Mouse (Mus musculus) brain, adult 2 months (tissue): Measurements from ENCODE around the gene Smug1.
A peak's percentile ranks its signal among the peaks of the same experiment; 100 is the strongest.

Experiments
- DNase-seq: peaks from one replicate; pipeline ENCODE4 v3.0.0; 2011; ENCODE audit warnings: low read depth, low spot score

The Smug1 gene

DNA sequence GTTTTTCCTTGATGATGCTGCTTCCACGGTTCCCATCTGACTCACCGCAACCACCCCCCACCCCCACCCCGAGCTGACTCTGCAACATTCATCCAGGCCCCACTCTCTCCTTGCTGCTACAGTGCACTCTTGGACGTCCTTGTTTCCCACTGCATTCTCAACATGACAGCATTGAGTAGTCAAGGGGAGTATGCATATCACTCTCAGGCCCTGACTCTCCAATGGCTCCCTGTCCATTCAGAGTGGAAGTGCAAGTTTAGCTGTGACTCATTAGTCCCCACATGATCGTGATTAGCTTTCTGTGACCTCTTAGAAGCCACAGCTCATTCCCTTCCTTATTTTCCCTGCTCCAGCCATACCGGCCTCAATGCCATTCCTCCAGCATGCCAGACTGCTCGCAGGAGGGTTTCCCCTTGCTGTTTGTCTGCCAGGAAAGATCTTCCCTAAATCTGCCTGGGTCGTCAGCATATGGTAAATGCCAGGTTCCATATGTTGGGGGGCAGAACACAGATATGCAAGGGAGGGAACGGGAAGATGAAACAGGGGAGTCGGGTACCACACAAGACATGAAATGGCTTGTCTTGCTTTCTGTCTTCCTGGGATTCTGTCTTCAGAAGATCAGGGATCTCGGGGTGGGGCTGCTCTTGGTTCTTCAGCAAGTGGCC lies 21.1 kb downstream of the Smug1 start:
- peak; percentile 51 for DNase-seq

DNA sequence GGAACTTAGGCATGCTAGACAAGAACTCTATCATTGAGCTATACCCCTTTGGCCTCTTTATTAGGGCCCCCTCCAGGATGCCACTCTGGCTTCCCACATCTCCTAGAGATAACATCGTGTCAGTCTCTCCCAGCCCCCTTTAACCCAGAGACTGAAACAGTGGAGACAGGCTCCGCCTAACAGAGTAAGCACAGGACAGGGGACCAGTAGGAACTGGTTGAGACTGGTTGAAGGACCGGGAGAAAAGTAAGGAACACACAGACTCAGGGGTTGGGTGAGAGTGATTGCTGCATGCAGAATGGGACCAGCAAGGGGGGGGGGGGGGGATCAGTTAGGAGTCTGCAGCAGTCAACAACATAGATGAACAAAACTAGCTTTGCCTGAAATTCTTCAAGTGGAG lies 22.7 kb downstream of the Smug1 start:
- DNase-seq = no peak

DNA sequence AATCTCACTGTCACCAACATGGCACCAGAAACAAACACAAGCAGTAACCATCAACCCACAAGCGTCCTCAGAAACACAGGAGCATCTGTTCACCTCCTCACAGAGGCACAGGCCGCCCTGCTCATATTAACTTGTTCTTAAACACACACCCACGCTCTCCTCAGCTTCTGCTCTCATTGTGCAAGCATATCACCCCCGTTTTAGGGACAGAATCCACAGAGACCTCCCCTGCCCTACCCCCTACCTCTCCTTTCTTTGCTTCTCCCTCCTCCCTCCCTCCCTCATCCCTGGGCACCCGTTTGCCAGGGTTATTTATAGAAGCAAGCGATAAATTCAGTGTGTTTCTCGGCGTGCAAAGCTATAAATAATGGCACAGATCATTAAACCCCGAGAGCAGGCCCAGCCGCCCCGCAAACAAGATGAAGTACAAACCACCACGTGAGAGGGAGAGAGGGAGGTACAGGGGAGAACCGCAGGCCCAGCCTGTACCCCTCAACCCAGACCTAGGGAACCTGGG lies 31.4 kb downstream of the Smug1 start:
- DNase-seq = peak; percentile 91

DNA sequence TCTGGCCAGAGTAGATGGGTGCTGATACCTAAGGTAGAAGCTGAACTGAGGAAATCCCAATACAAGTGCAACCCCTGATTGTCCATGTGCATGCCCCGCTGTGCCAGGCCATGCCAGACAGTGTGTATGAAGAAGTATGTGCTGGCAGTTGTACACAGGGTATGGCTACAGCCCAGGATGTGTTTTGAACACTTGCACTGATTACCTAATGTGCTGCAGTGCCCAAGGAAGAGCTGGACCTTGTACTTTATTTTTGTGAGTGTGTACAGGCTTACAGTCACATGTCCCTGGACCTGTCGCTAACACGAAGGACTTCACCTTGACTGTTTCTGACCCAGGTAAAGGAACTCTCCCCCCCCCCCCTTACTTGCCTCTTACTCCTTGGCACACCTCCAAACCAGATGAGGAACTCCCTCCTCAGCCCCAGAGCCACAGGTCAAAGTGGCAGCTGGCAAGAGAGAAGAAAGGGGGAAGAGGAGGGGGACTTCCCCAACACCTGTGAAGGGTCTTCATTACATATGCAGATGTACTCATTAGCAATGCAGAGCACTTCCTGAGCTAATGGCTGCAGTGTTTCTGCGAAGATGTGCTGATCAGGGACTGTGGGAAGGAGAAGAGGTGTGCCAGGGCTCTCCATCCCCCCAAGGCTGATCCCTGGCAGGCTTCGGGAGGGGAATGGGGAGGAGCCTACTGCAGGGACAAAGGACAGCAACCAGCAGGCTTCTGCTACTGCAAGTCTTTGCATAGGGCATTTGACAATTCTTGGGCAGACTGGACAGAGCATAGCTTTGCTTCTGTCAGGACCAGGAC lies 32.4 kb downstream of the Smug1 start:
- peak; percentile 25 for DNase-seq

DNA sequence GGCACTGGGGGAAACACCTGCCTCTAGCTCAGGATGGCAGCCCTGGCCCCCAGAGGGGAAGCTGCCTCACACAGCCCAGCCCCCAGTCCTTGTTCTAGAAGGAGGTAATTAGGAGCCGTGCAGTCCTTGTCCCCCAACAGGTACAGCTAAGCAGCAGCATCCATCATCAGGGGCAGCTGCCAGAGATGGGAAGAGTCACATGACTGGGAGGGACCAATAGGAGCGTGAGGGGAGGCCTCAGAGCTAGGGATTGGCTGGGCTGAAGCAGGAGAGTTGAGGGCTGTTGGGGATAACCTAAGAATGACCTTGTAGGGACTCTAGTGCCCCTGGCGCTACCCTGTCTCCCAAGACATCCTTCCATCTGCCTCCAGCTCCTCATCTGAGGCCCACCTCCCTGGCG lies 33.1 kb downstream of the Smug1 start:
- DNase-seq = peak; percentile 27

DNA sequence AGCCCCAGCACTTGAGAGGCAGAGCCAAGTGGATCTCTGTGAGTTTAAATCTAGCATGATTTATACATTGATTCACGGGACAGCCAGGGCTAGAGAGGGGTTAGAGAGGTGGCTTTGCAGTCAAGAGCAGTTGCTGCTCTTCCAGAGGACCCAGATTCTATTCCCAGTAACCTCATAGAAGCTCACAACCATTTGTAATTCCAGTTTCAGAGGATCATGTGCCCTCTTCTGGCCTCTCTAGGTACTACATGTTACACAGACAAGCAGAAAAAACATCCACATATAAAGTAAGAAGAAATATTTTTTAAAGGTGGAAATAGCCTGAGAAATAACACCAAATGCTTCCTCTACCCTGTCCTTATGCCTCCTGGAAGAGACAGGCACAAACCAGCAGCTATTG lies 36.2 kb downstream of the Smug1 start:
- DNase-seq = peak; percentile 20

DNA sequence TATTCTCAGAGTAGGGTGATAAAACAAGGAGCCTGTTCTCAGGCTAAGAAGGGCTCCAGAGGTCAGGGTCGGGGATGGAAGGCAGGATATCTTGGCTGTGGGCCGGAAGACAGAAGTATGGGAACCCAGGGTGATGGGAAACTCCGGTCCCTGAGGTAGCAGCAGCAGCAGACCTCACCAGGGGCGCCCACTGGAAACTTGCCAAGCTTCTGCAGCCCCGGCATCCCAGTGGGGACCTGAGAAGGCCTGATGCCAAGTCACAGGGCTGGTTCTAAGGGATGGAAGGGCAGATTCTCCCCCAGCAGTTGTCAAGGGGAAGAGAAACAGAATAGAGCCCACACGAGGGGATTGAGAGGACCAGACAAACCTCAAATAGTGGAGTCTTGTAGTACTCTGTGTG lies 37.6 kb downstream of the Smug1 start:
- no peak for DNase-seq

DNA sequence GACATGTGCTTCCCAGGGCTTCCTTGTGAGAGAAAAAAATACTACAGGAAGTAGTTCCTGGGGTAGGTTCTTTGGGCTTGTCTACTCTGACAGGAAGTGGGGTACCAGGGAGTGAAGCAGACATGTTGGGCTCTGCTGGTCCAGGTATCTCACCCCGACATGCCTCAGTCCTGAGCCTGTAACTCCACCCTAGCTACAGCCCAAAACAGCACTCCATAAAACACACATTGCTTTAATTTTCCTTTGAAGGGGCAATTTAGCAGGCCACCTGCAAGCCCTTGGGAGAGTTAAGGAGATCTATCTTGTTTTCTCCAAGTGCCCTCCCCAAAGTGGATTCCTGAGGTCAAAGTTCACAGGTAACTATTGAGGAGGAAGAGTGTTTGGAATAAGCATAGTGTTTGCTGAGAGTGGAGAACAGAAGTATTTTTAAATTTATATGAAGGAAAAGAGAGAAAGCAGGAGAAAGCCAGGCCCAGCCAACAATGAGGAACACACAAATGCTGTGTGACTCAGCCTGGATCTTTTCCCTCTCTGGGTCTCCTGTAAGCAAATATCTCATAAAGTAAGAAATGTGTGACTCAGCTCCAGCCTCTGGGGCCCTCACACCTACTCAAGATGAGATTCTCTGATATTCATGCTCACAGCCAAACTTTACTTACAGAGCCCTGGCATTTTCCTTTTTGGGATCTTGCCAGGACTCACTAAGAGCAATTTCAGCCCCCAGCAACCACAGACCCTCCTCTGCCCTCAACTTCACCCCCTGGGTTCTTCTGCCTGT lies 38.6 kb downstream of the Smug1 start:
- DNase-seq = peak; percentile 71

DNA sequence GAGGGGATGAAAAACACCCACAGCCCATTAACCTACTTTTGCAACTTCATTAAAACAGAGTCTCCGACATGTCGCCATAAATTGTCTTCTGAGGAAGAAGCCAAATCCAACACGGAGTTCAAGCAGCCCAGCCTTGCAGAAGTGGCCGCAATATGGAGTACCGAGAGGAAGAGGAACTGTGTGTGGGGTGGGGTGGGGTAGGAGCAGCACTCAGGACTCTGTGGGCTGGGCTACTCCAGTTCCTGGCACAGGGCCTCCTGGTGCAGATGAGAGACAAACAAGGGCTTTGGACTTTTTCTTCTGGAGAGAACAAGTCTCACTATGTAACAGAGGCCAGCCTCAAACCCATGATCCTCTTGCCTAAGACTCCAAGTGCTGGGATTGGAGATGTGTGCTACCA lies 40.9 kb downstream of the Smug1 start:
- DNase-seq = no peak

DNA sequence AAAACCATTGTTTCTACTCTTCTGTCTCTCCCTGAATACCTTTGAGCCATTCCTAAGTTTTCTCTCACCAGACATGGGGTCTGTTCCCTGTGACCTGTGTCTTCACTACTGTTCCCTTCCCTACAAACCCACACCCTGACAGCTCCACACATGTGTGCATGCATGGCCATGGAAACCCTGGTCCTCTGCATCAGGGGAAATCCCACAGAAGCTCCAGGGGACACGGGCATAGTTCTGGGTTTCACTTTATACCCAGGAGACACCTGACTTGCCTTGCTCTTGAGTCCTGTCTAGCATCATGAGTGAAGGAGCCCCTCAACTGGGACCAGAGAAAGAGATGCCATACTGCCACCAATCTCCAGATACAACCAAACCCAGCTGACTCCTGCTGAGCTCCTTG lies 42.6 kb downstream of the Smug1 start:
- DNase-seq = no peak

DNA sequence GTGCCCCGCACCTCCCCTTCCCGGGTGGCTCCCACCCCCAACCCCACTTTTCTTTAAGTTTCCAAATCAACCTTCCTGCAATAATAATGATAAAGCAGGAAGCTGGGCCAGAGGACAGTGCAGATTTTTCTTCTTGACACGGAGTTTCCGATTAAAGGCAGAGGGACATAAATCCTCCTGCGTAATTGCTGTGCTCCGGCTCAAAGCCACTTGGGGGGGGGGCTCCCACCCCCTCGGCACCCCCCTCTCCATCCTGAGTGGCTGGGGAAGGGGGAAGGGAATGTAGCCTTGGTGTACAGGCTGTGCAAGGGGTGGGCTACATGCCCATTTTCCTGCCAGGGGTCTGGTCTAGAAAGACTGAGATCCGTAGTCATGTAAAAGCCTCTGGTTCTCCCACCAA lies 43.5 kb downstream of the Smug1 start:
- no peak for DNase-seq

DNA sequence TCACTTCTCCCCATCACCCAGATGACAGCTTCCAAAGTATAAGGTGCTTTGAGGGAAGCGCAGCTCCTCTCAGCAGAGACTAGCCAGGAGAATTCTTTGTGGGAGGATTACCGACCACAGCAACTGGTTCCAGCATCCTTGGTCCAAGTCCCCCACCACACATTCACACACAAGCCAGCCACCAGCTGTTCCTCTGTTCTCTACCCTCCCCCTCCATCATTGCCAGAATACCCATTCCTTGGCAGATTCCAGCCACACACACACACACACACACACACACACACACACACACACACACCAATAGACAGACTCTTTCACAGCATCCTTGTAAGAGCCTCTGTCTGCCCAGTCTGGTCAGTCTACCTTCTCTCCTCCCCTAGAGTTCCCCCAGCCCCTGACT lies 44.5 kb downstream of the Smug1 start:
- DNase-seq = peak; percentile 38

DNA sequence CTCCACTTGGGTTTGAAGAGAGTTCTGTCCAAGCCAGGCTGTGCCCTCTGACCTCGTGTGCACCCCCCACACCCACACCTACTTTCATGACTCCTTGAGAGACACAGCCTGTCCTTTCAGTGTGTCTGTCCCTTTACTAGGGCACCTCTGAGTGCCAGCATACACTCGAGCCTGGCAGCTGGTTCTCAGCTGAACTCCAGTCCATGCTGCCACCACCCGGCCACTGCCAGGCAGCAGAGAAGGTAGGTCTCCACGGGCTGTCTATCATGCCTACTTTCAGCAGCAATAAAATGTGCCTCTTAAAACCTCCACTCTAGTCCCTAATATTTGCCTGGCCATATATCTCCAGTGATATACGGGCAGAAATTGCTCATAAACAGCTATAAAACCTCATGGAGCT lies 45.5 kb downstream of the Smug1 start:
- peak; percentile 38 for DNase-seq

DNA sequence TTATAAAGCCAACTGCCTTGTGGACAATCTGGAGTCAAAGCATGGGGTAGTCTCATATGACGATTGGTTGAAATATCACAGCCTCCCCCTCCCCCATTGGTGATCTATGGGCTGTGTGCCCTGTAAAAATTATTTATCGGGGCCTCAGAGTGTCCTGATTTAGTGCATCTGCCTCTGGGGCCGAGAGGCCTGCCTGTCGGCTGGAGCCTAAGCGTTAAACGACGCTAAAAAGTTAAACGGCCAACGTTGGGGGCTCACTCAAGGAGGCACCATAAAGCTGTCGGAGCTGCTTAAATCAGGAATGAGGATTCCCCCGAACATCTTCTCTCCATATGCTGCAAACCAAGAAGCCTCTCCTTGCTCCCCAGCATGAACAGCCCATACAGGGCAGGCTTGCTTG lies 46.3 kb downstream of the Smug1 start:
- no peak for DNase-seq

DNA sequence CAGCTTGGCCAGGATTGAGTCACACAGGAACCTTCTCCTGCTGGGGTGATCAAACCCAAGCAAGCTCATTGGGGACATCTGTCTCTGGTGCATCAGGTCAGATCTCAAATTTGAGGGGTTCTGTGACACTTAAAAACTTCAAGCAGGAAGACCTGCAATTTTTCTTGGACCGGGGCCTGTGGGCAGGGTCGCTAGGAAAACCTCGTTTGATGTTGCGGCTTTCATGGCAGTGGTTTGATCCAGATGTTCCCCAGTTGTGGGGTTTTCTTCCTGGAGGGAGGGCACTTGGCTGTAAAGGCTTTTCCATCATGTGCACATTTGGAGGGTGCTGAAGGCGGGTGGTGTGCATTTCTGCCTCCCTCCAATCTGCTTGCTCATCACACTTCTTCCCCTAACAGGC lies 51.2 kb downstream of the Smug1 start:
- DNase-seq = no peak

DNA sequence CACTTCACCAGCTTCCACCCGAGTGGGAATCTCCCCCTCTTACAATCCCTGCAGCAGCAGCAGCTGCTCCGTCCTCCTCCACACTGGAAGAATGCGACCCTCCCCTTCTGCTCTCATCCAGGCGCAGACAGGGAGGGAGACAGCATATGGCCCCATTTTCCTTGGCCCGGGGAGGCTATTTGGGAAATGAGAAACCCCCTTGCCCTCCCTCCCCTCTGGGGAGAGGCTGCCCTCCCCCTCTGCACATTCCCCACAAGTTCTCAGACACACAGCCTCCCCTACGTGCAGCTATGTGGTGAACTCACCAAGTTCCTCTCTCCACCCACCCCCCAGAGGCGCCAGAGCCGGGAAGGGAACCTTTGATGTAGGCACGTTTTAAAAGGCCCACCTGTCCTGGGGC lies 51.6 kb downstream of the Smug1 start:
- DNase-seq = no peak

DNA sequence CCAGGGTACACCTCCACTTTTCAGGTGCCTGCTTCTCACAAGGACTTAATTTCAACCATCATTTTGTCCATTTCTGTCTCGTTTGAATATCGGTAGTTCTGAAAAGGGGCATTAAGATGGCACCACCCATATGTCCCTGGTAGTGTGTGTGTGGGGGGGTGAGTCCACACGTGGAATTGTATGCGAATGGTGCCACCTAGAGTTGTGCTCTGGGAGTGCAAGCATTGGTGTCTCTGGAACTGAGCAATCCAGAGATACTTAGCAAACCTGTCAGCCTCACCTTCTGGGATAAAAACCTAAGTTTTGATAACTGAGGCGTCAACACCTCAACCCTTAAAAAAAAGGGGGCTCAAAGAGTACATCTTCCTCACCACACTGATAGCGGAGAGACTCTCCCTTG lies 53.8 kb downstream of the Smug1 start:
- DNase-seq = no peak

DNA sequence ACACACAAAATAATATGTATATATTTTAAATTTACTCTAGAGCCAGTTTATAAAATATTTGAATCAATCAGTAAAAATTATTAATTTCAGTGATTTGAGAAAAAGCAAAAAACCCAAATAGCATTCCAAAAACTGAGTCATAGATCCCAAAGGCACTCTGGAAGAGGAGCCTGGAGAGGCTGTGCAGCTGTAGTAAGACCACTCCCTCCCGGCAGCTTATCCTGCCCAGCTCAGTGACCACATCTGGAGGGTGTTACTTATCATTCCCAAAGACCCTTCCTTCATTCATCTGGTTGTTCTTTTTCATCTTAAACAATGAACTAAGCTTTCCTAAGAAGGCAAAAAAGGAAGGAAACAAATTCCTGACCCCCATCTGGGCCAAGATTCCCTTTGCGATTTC lies 54.6 kb downstream of the Smug1 start:
- no peak for DNase-seq

DNA sequence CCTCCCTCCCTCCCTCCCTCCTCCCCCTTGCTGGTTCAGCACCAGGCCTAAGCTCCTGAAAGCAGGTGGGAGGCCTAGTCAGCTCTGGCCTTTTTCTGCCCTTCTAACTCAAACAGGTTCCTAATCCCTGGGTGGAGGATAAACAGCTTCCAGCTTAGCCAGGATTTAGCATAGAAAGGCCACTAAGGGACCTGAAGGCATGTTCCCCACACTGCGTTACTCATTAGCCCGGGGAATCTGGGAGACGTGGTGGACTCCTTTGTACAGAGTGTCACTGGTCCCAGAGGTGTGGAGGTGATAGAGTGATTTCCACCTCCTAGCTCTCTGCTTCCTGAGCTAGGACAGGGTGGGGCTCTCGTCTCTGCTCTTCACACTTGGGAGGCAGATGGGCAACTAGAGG lies 57.0 kb downstream of the Smug1 start:
- DNase-seq = no peak

DNA sequence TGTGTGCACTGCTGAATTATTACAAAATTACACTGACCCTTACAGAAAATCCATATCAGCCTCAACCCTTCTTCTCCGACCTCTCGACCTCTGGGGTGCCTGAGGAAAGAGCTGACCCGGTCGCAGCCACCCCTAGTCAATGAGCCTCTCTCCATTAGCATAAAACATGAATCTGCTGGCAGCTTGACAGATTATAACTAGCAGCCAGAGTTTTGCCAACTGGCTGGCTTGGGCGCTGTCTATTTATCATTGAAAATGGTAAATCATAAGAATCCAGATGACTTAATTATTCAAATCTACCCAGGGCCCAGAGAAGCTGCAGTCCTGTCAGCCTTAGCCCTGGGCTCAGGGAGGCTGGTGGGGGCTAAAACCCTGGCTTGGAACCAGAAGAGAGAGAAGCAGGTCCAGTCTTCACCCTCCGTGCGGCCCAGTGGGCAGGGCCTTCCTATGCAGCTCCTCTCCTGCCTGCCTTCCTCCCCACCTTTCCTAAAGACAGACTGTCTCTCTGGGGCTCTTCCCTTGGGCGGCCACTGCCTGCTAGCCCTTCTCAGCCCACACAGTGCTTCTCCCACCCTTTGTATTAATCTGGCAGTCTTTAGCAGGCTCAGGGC lies 58.7 kb downstream of the Smug1 start:
- DNase-seq = no peak

DNA sequence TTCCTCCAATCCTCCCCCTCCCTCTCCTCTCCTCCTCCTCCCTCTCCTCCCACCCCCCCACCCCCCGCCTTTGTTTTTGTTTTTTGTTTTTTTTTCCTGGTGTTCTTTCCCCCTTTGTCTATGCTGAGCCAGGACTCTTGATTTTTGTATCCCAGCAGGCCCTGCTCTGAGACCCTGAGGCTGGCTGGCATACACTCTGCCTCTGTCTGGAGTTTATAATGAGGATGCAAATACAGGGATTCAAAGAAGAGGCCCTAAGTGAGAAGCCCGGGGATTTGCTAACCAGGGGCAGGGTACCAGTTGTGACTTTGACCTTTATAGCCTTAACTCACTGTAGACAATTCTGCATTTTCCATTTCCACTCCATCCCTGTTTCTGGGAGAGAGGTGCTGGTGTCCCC lies 60.7 kb downstream of the Smug1 start:
- no peak for DNase-seq
